Mouse (Mus musculus) embryonic facial prominence, embryonic 10.5 days (tissue): Measurements from ENCODE around the gene Coro2b. TPM values are rescaled to one million over a fixed set of nuclear protein-coding genes. Genes with fewer than 3 reads are reported as not detected.

Experiments used
- DNase-seq: peaks from one replicate; pipeline ENCODE4 v3.0.0-alpha.2; 2017; ENCODE audit warnings: low spot score
- H3K27ac ChIP-seq: fragments of 300-500 bp; sonication (generic); replicated peaks from 2 replicates; pipeline ENCODE4 v1.5.1; 2016; ENCODE audit warnings: mild to moderate bottlenecking
- H3K27me3 ChIP-seq: fragments of 300-500 bp; sonication (generic); replicated peaks from 2 replicates; pipeline ENCODE4 v1.6.1; 2016; ENCODE audit warnings: low read depth, mild to moderate bottlenecking; ENCODE audit not compliant: poor library complexity, severe bottlenecking
- H3K36me3 ChIP-seq: fragments of 300-500 bp; sonication (generic); replicated peaks from 2 replicates; pipeline ENCODE4 v1.6.1; 2016; ENCODE audit warnings: mild to moderate bottlenecking, moderate library complexity
- H3K4me1 ChIP-seq: fragments of 300-500 bp; sonication (generic); 2 replicates; pipeline ENCODE4 v1.6.1; 2016
- H3K4me3 ChIP-seq: fragments of 300-500 bp; sonication (generic); 2 replicates; pipeline ENCODE4 v1.5.1; 2016; ENCODE audit warnings: mild to moderate bottlenecking, moderate library complexity
- H3K9me3 ChIP-seq: fragments of 300-500 bp; sonication (generic); 2 replicates; pipeline ENCODE4 v1.6.1; 2016; ENCODE audit warnings: mild to moderate bottlenecking
- WGBS: fragments of 180-500 bp; shearing (Covaris S2); methylation state at CpG from one replicate; pipeline ENCODE4 v1.1.7; 2016; 5-methylcytosine and 5-hydroxymethylcytosine counted together
- polyA plus RNA-seq: library from polyadenylated mRNA; unstranded; fragments of >200 nt; fragmentation: Nextera tagmentation; extraction: Ambion mirVana; gene quantifications from 2 replicates; pipeline ENCODE4 v1.2.1, GENCODE M21; 2016

Gene Coro2b
- 7.6 and 9.5 TPM in 2 replicates for polyA plus RNA-seq

GRCm38 (mm10) chr9:62536655-62537631, at the start of gene Coro2b:
Coro2b (minus strand) TSS chr9:62537044.
- H3K4me1 ChIP-seq, result peaks cover 50% of the 10 kb centered on the region
- peak within 1 kb of the TSS; percentile 70 for H3K4me3 ChIP-seq
- no peaks in the 10 kb centered on the region for H3K9me3 ChIP-seq
- peak within 1 kb of the TSS; percentile 92 for H3K27ac ChIP-seq
- DNase-seq, result peak; percentile 81
- peaks cover 85% of the 10 kb centered on the region for H3K27me3 ChIP-seq
- no peaks in the 10 kb centered on the region for H3K36me3 ChIP-seq
- WGBS, result 1% methylated on average over 74 of the region's 74 CpGs

GRCm38 (mm10) chr9:62577558-62577957, 40.7 kb upstream of the Coro2b start:
- Histone ChIP-seq H3K36me3 (no peaks in the 10 kb centered on the region), H3K4me3 (no peak overlapping the region), H3K4me1 (no peaks in the 10 kb centered on the region), H3K9me3 (peaks cover 5% of the 10 kb centered on the region; the same call in 1 of the 2 replicates), H3K27me3 (no peaks in the 10 kb centered on the region), H3K27ac (no peak overlapping the region)
- WGBS, result 58% methylated on average over 1 of the region's 1 CpGs
- no peak for DNase-seq

GRCm38 (mm10) chr9:62569121-62569520, 32.3 kb upstream of the Coro2b start:
- no peak for DNase-seq
- Histone ChIP-seq H3K4me1 (no peaks in the 10 kb centered on the region), H3K27me3 (no peaks in the 10 kb centered on the region), H3K4me3 (no peak overlapping the region), H3K27ac (no peak overlapping the region), H3K9me3 (0 out of 2 replicates have a peak, but pooled peaks cover 4% of the 10 kb centered on the region), H3K36me3 (no peaks in the 10 kb centered on the region)
- WGBS, result 80% methylated on average over 6 of the region's 6 CpGs

- no peak for DNase-seq
- Histone ChIP-seq H3K27ac (no peak overlapping the region), H3K4me3 (no peak overlapping the region), H3K36me3 (no peaks in the 10 kb centered on the region), H3K27me3 (no peaks in the 10 kb centered on the region), H3K9me3 (0 out of 2 replicates have a peak, but pooled peaks cover 2% of the 10 kb centered on the region), H3K4me1 (no peaks in the 10 kb centered on the region)
- 90% methylated on average over 1 of the region's 1 CpGs for WGBS
Observed at GRCm38 (mm10) chr9:62567818-62568217, 31.0 kb upstream of the Coro2b start.

GRCm38 (mm10) chr9:62562236-62562635, 25.4 kb upstream of the Coro2b start:
- DNase-seq, result no peak

GRCm38 (mm10) chr9:62560432-62560831, 23.6 kb upstream of the Coro2b start:
- no peaks in the 10 kb centered on the region for H3K4me1 ChIP-seq
- H3K4me3 ChIP-seq, result no peak overlapping the region
- no peaks in the 10 kb centered on the region for H3K36me3 ChIP-seq
- no peak overlapping the region for H3K27ac ChIP-seq
- WGBS, result 90% methylated on average over 4 of the region's 4 CpGs
- no peak for DNase-seq
- H3K27me3 ChIP-seq, result no peaks in the 10 kb centered on the region
- 0 out of 2 replicates have a peak, but pooled peaks cover under 1% of the 10 kb centered on the region for H3K9me3 ChIP-seq

More at GRCm38 (mm10) chr9:62562236-62562635, 25.4 kb upstream of the Coro2b start:
- WGBS, result 91% methylated on average over 6 of the region's 6 CpGs
- H3K9me3 ChIP-seq, result 0 out of 2 replicates have a peak, but pooled peaks cover 2% of the 10 kb centered on the region
- H3K36me3 ChIP-seq, result no peaks in the 10 kb centered on the region
- no peaks in the 10 kb centered on the region for H3K4me1 ChIP-seq
- H3K27me3 ChIP-seq, result no peaks in the 10 kb centered on the region
- H3K27ac ChIP-seq, result no peak overlapping the region
- no peak overlapping the region for H3K4me3 ChIP-seq

GRCm38 (mm10) chr9:62560006-62560405, 23.2 kb upstream of the Coro2b start:
- WGBS, result 72% methylated on average over 5 of the region's 5 CpGs
- H3K27ac ChIP-seq, result no peak overlapping the region
- DNase-seq, result no peak
- H3K27me3 ChIP-seq, result no peaks in the 10 kb centered on the region
- H3K4me3 ChIP-seq, result no peak overlapping the region
- H3K9me3 ChIP-seq, result no peaks in the 10 kb centered on the region
- no peaks in the 10 kb centered on the region for H3K36me3 ChIP-seq
- peaks cover 4% of the 10 kb centered on the region for H3K4me1 ChIP-seq

- Histone ChIP-seq H3K4me1 (peaks cover 9% of the 10 kb centered on the region), H3K4me3 (no peak overlapping the region), H3K36me3 (no peaks in the 10 kb centered on the region), H3K9me3 (no peaks in the 10 kb centered on the region), H3K27ac (no peak overlapping the region), H3K27me3 (no peaks in the 10 kb centered on the region)
- 90% methylated on average over 3 of the region's 3 CpGs for WGBS
- DNase-seq, result no peak
Observed at GRCm38 (mm10) chr9:62559446-62559845, 22.6 kb upstream of the Coro2b start.

GRCm38 (mm10) chr9:62558058-62558457, 21.2 kb upstream of the Coro2b start:
- H3K4me1 ChIP-seq, result peaks cover 13% of the 10 kb centered on the region
- no peak overlapping the region for H3K4me3 ChIP-seq
- no peak for DNase-seq
- no peaks in the 10 kb centered on the region for H3K9me3 ChIP-seq
- H3K27me3 ChIP-seq, result no peaks in the 10 kb centered on the region
- 91% methylated on average over 8 of the region's 8 CpGs for WGBS
- H3K36me3 ChIP-seq, result no peaks in the 10 kb centered on the region
- no peak overlapping the region for H3K27ac ChIP-seq

GRCm38 (mm10) chr9:62556748-62557147, 19.9 kb upstream of the Coro2b start:
- no peaks in the 10 kb centered on the region for H3K27me3 ChIP-seq
- no peaks in the 10 kb centered on the region for H3K36me3 ChIP-seq
- WGBS, result 93% methylated on average over 6 of the region's 6 CpGs
- H3K27ac ChIP-seq, result no peak overlapping the region
- H3K4me3 ChIP-seq, result no peak overlapping the region
- DNase-seq, result no peak
- H3K4me1 ChIP-seq, result peaks cover 13% of the 10 kb centered on the region
- no peaks in the 10 kb centered on the region for H3K9me3 ChIP-seq

- Histone ChIP-seq H3K27me3 (no peaks in the 10 kb centered on the region), H3K9me3 (no peaks in the 10 kb centered on the region), H3K4me3 (no peak overlapping the region), H3K36me3 (no peaks in the 10 kb centered on the region), H3K27ac (no peak overlapping the region), H3K4me1 (peaks cover 15% of the 10 kb centered on the region)
- no peak for DNase-seq
- WGBS, result 64% methylated on average over 5 of the region's 5 CpGs
Observed at GRCm38 (mm10) chr9:62555258-62555856, 18.5 kb upstream of the Coro2b start.

- 56% methylated on average over 3 of the region's 3 CpGs for whole genome bisulfite sequencing
- Histone ChIP-seq H3K4me1 (peaks cover 15% of the 10 kb centered on the region), H3K36me3 (no peaks in the 10 kb centered on the region), H3K9me3 (no peaks in the 10 kb centered on the region), H3K27ac (no peak overlapping the region), H3K4me3 (no peak overlapping the region), H3K27me3 (no peaks in the 10 kb centered on the region)
- DNase-seq, result no peak
Observed at GRCm38 (mm10) chr9:62554606-62555005, 17.8 kb upstream of the Coro2b start.
